22 mouse cellular contexts compared by ENCODE assay signal in genomic region chr1:61117535-61117934, GRCm38 (mm10).
DNase-seq lines count a peak whose midpoint lies in the region; ATAC-seq lines count a peak whose summit lies in the region.
"Had no signal": no experiment of that assay in that cellular context is flagged by ENCODE, and none has a peak within 500 bp of the region (broad histone marks: within the 10 kb centered on the region; RNA-seq: fewer than 3 reads in every experiment).

No protein-coding gene starts in this region.

- no peaks in the 10 kb centered on the region for H3K9me3 ChIP-seq in forebrain, embryonic 13.5 days (replicated peaks)
- no peaks in the 10 kb centered on the region for H3K9me3 ChIP-seq in forebrain, embryonic 11.5 days (ENCODE audit: control insufficient read depth, low read length)
- no peaks in the 10 kb centered on the region for H3K9me3 ChIP-seq in neural tube, embryonic 11.5 days (ENCODE audit: control insufficient read depth, low read length)
- H3K9me3 ChIP-seq in neural tube, embryonic 15.5 days (replicated peaks): no peaks in the 10 kb centered on the region
- no peaks in the 10 kb centered on the region for H3K9me3 ChIP-seq in embryonic facial prominence, embryonic 10.5 days
- H3K9me3 ChIP-seq in neural tube, embryonic 13.5 days: no peaks in the 10 kb centered on the region
- H3K9me3 ChIP-seq: embryonic facial prominence, embryonic 12.5 days; heart, embryonic 15.5 days; hindbrain, embryonic 10.5 days; hindbrain, embryonic 15.5 days had no signal

- no peaks in the 10 kb centered on the region for H3K27me3 ChIP-seq in forebrain, embryonic 13.5 days
- no peaks in the 10 kb centered on the region for H3K27me3 ChIP-seq in forebrain, embryonic 11.5 days (ENCODE audit: control insufficient read depth, insufficient read depth, low read length)
- no peaks in the 10 kb centered on the region for H3K27me3 ChIP-seq in neural tube, embryonic 11.5 days (ENCODE audit: control insufficient read depth, insufficient read depth, low read length)
- H3K27me3 ChIP-seq in neural tube, embryonic 15.5 days (replicated peaks): no peaks in the 10 kb centered on the region
- H3K27me3 ChIP-seq in embryonic facial prominence, embryonic 10.5 days (replicated peaks; ENCODE audit: low read depth, poor library complexity, severe bottlenecking): no peaks in the 10 kb centered on the region
- H3K27me3 ChIP-seq in neural tube, embryonic 13.5 days: no peaks in the 10 kb centered on the region
- H3K27me3 ChIP-seq: embryonic facial prominence, embryonic 12.5 days; heart, embryonic 15.5 days; hindbrain, embryonic 15.5 days had no signal

- no peak for DNase-seq in forebrain, embryonic 11.5 days (ENCODE audit: low spot score)
- DNase-seq in neural tube, embryonic 11.5 days (ENCODE audit: low spot score): peak; percentile 54
- DNase-seq in embryonic facial prominence, embryonic 10.5 days (ENCODE audit: low spot score): peak; percentile 18
- no peak for DNase-seq in frontal cortex, postnatal 14 days (ENCODE audit: low spot score in 2 of 2)
- DNase-seq: adrenal gland, adult 2 months; adrenal gland, postnatal 25 days; cerebellum, adult 18-20 months; cerebellum, adult 9-11 months; cerebellum, postnatal 36 days; gastrocnemius, postnatal 14 days; heart, adult 2 months; heart, postnatal 14 days had no signal

- peak; percentile 19; the same call in 1 of the 2 replicates for ATAC-seq in forebrain, embryonic 13.5 days
- ATAC-seq in forebrain, embryonic 11.5 days (replicated peaks; ENCODE audit: low FRiP score): no peak
- no peak for ATAC-seq in neural tube, embryonic 11.5 days (ENCODE audit: insufficient read depth, low FRiP score, low TSS enrichment)
- no peak for ATAC-seq in neural tube, embryonic 15.5 days (ENCODE audit: low FRiP score)
- no peak for ATAC-seq in neural tube, embryonic 13.5 days (ENCODE audit: low read depth)
- ATAC-seq in erythroblast, adult 5-6 weeks (replicated peaks; ENCODE audit: low FRiP score, poor library complexity, severe bottlenecking): no peak
- ATAC-seq: intestine, postnatal 0 days had no signal

- peaks cover 8% of the 10 kb centered on the region for H3K4me1 ChIP-seq in forebrain, embryonic 13.5 days
- H3K4me1 ChIP-seq in forebrain, embryonic 11.5 days (replicated peaks; ENCODE audit: control insufficient read depth, insufficient read depth, low read length): no peaks in the 10 kb centered on the region
- no peaks in the 10 kb centered on the region for H3K4me1 ChIP-seq in neural tube, embryonic 11.5 days (ENCODE audit: control insufficient read depth, insufficient read depth, low read length)
- H3K4me1 ChIP-seq in neural tube, embryonic 15.5 days: no peaks in the 10 kb centered on the region
- H3K4me1 ChIP-seq in embryonic facial prominence, embryonic 10.5 days: peaks cover 11% of the 10 kb centered on the region; the same call in 1 of the 2 replicates
- H3K4me1 ChIP-seq in neural tube, embryonic 13.5 days (replicated peaks): peaks cover 8% of the 10 kb centered on the region
- H3K4me1 ChIP-seq: heart, embryonic 15.5 days; hindbrain, embryonic 15.5 days had no signal

- no peaks in the 10 kb centered on the region for H3K36me3 ChIP-seq in forebrain, embryonic 13.5 days (ENCODE audit: poor library complexity, severe bottlenecking)
- H3K36me3 ChIP-seq in forebrain, embryonic 11.5 days (ENCODE audit: control insufficient read depth, insufficient read depth, low read length): no peaks in the 10 kb centered on the region
- no peaks in the 10 kb centered on the region for H3K36me3 ChIP-seq in neural tube, embryonic 11.5 days (ENCODE audit: control insufficient read depth, insufficient read depth, low read length)
- H3K36me3 ChIP-seq in neural tube, embryonic 15.5 days: no peaks in the 10 kb centered on the region
- H3K36me3 ChIP-seq in embryonic facial prominence, embryonic 10.5 days (replicated peaks): no peaks in the 10 kb centered on the region
- H3K36me3 ChIP-seq in neural tube, embryonic 13.5 days: no peaks in the 10 kb centered on the region
- H3K36me3 ChIP-seq: embryonic facial prominence, embryonic 12.5 days; heart, embryonic 15.5 days; hindbrain, embryonic 10.5 days; hindbrain, embryonic 15.5 days had no signal

- WGBS in forebrain, embryonic 13.5 days: 36% methylated on average over 10 of the region's 10 CpGs
- WGBS in forebrain, embryonic 11.5 days: 46% methylated on average over 10 of the region's 10 CpGs
- 33% methylated on average over 10 of the region's 10 CpGs for WGBS in neural tube, embryonic 11.5 days
- WGBS in neural tube, embryonic 15.5 days: 24% methylated on average over 10 of the region's 10 CpGs
- 55% methylated on average over 10 of the region's 10 CpGs for WGBS in embryonic facial prominence, embryonic 10.5 days
- 34% methylated on average over 10 of the region's 10 CpGs for WGBS in neural tube, embryonic 13.5 days

- no peak overlapping the region for H3K4me2 ChIP-seq in forebrain, embryonic 13.5 days
- no peak overlapping the region for H3K4me2 ChIP-seq in forebrain, embryonic 11.5 days (ENCODE audit: low read depth, low read length, severe bottlenecking)
- H3K4me2 ChIP-seq in neural tube, embryonic 11.5 days (ENCODE audit: low read depth): no peak overlapping the region
- no peak overlapping the region for H3K4me2 ChIP-seq in neural tube, embryonic 15.5 days
- H3K4me2 ChIP-seq in neural tube, embryonic 13.5 days: no peak overlapping the region
- H3K4me2 ChIP-seq: embryonic facial prominence, embryonic 12.5 days; heart, embryonic 11.5 days; heart, embryonic 15.5 days; hindbrain, embryonic 15.5 days had no signal

- no peak overlapping the region for H3K9ac ChIP-seq in forebrain, embryonic 13.5 days
- no peak overlapping the region for H3K9ac ChIP-seq in forebrain, embryonic 11.5 days (ENCODE audit: low read length)
- H3K9ac ChIP-seq in neural tube, embryonic 11.5 days (ENCODE audit: low read length): no peak overlapping the region
- no peak overlapping the region for H3K9ac ChIP-seq in neural tube, embryonic 15.5 days (replicated peaks)
- no peak overlapping the region for H3K9ac ChIP-seq in neural tube, embryonic 13.5 days
- H3K9ac ChIP-seq: embryonic facial prominence, embryonic 12.5 days; heart, embryonic 15.5 days; hindbrain, embryonic 15.5 days had no signal

- H3K4me3 ChIP-seq in forebrain, embryonic 13.5 days: no peak overlapping the region
- H3K4me3 ChIP-seq in forebrain, embryonic 11.5 days (ENCODE audit: low read depth, low read length): no peak overlapping the region
- H3K4me3 ChIP-seq in neural tube, embryonic 11.5 days (ENCODE audit: low read depth, low read length): no peak overlapping the region
- H3K4me3 ChIP-seq in neural tube, embryonic 15.5 days (replicated peaks): no peak overlapping the region
- no peak overlapping the region for H3K4me3 ChIP-seq in embryonic facial prominence, embryonic 10.5 days
- H3K4me3 ChIP-seq in neural tube, embryonic 13.5 days: no peak overlapping the region
- H3K4me3 ChIP-seq: embryonic facial prominence, embryonic 12.5 days; heart, adult 2 months; heart, embryonic 15.5 days; hindbrain, embryonic 10.5 days; hindbrain, embryonic 15.5 days had no signal

- H3K27ac ChIP-seq in forebrain, embryonic 13.5 days: no peak overlapping the region
- H3K27ac ChIP-seq in forebrain, embryonic 11.5 days (ENCODE audit: low read depth, low read length): no peak overlapping the region
- no peak overlapping the region for H3K27ac ChIP-seq in neural tube, embryonic 11.5 days (ENCODE audit: low read depth, low read length)
- no peak overlapping the region for H3K27ac ChIP-seq in neural tube, embryonic 15.5 days (replicated peaks)
- H3K27ac ChIP-seq in embryonic facial prominence, embryonic 10.5 days (replicated peaks): no peak overlapping the region
- H3K27ac ChIP-seq in neural tube, embryonic 13.5 days (replicated peaks): 0 out of 2 replicates have a peak overlapping the region, but pooled peaks have one; percentile 24
- H3K27ac ChIP-seq: embryonic facial prominence, embryonic 12.5 days; heart, adult 2 months; heart, embryonic 15.5 days; hindbrain, embryonic 10.5 days; hindbrain, embryonic 15.5 days had no signal

Comparison
In these comparisons a context has a peak if more than half of its experiments do, and no peak if none do; other contexts are left out.
1. DNase-seq: peak in neural tube, embryonic 11.5 days (single experiment) and embryonic facial prominence, embryonic 10.5 days (single experiment); none in forebrain, embryonic 11.5 days (single experiment) and frontal cortex, postnatal 14 days (0 of 2).